Mouse (Mus musculus) adipose tissue, adult 10 weeks (tissue): ENCODE measurements around the gene Slco2a1. TPM values are rescaled to one million over a fixed set of nuclear protein-coding genes. Genes with fewer than 3 reads are reported as not detected.

Experiments
- polyA plus RNA-seq: library from polyadenylated mRNA; stranded (reverse); fragments of 350-450 nt; fragmentation: Illumina TruSeq; extraction: RNeasy Lipid Tissue Mini Kit (QIAGEN cat#74804); gene quantifications from one replicate; pipeline ENCODE4 v1.2.3, GENCODE M21; 2014; ENCODE audit warnings: low read depth, low replicate concordance

The Slco2a1 gene
- polyA plus RNA-seq: 12.5 TPM

GRCm38 (mm10) chr9:102988462-102988861 lies at the start of gene Slco2a1:
Slco2a1 (plus strand) TSS chr9:102988712.

GRCm38 (mm10) chr9:103111621-103112470 lies 123.3 kb downstream of the Slco2a1 start, which contains the start of gene Rab6b:
Rab6b (plus strand) TSS chr9:103111787.

Other genes starting within 250 kb of the Slco2a1 start
- 55.0 TPM for gene Ryk, start 153.8 kb upstream of the Slco2a1 start, polyA plus RNA-seq
- 26.7 TPM for gene Rab6b, start 123.1 kb downstream of the Slco2a1 start, polyA plus RNA-seq
- 41.0 TPM for gene Srprb, start 213.4 kb downstream of the Slco2a1 start, polyA plus RNA-seq
- gene Gm20425, start 241.6 kb downstream of the Slco2a1 start, polyA plus RNA-seq: not detected
- 1,533 TPM for gene Trf, start 241.7 kb downstream of the Slco2a1 start, polyA plus RNA-seq